Mouse (Mus musculus) MEL (cell line): ENCODE results near the gene Tle3. TPM values are rescaled to one million over a fixed set of nuclear protein-coding genes. Genes with fewer than 3 reads are reported as not detected.

ENCODE experiments used
- DNase-seq: peaks from one replicate; pipeline ENCODE4 v3.0.0; 2011; ENCODE audit warnings: low read depth, low spot score
- H3K27ac ChIP-seq: 2 replicates; pipeline ENCODE4 v1.5.1; 2012; ENCODE audit warnings: low read depth, mild to moderate bottlenecking, control low read depth, low read length, moderate library complexity; ENCODE audit not compliant: control insufficient read depth
- H3K27me3 ChIP-seq, 2 experiments: fragments of 150-350 bp in 1 of 2; sonication (generic) in 1 of 2; 2 replicates each; pipeline ENCODE4 v1.6.1; 2012; ENCODE audit warnings: low read length in 2 of 2, mild to moderate bottlenecking in 2 of 2, improper control_type of control experiment in 1 of 2, moderate library complexity in 1 of 2; ENCODE audit not compliant: insufficient read depth in 2 of 2, control insufficient read depth in 1 of 2
- H3K36me3 ChIP-seq, 2 experiments: 2 replicates each; pipeline ENCODE4 v1.6.1; 2012 to 2014; ENCODE audit warnings: low read length in 2 of 2, improper control_type of control experiment in 1 of 2, inconsistent platforms in 1 of 2, mild to moderate bottlenecking in 1 of 2; ENCODE audit not compliant: insufficient read depth in 2 of 2, control insufficient read depth in 1 of 2
- H3K4me1 ChIP-seq, 2 experiments: fragments of 150-350 bp in 1 of 2; sonication (generic) in 1 of 2; 2 replicates each; pipeline ENCODE4 v1.6.1; 2012; ENCODE audit warnings: low read length in 2 of 2, improper control_type of control experiment in 1 of 2, mild to moderate bottlenecking in 1 of 2; ENCODE audit not compliant: insufficient read depth in 2 of 2, control insufficient read depth in 1 of 2
- H3K4me3 ChIP-seq, 2 experiments: fragments of 150-350 bp in 1 of 2; sonication (generic) in 1 of 2; 2 replicates each; pipeline ENCODE4 v1.5.1; 2012; ENCODE audit warnings: low read depth in 2 of 2, low read length in 2 of 2, mild to moderate bottlenecking in 2 of 2, moderate library complexity in 2 of 2, control low read depth in 1 of 2, improper control_type of control experiment in 1 of 2; ENCODE audit not compliant: control insufficient read depth in 1 of 2, insufficient read depth in 1 of 2
- H3K79me2 ChIP-seq: 2 replicates; pipeline ENCODE4 v1.6.1; 2012; ENCODE audit warnings: mild to moderate bottlenecking, low read length, moderate library complexity; ENCODE audit not compliant: control insufficient read depth, poor library complexity, insufficient read depth
- H3K9ac ChIP-seq: 2 replicates; pipeline ENCODE4 v1.6.1; 2012; ENCODE audit warnings: low read depth, mild to moderate bottlenecking, control low read depth, low read length, moderate library complexity; ENCODE audit not compliant: control insufficient read depth, poor library complexity, severe bottlenecking
- H3K9me3 ChIP-seq: fragments of 150-350 bp; sonication (generic); replicated peaks from 2 replicates; pipeline ENCODE4 v1.6.1; 2012; ENCODE audit warnings: mild to moderate bottlenecking, low read length, improper control_type of control experiment, moderate library complexity; ENCODE audit not compliant: insufficient read depth
- CHD1 ChIP-seq: IDR thresholded peaks from 2 replicates; pipeline ENCODE4 v1.6.1; 2012; ENCODE audit warnings: low read depth, mild to moderate bottlenecking, inconsistent platforms, low read length, improper control_type of control experiment
- E2F4 ChIP-seq: IDR thresholded peaks from 2 replicates; pipeline ENCODE4 v1.6.1; 2011; ENCODE audit warnings: low read depth, low read length, improper control_type of control experiment, borderline replicate concordance
- ELF1 ChIP-seq: IDR thresholded peaks from 2 replicates; pipeline ENCODE4 v1.6.1; 2014; ENCODE audit warnings: low read depth, mild to moderate bottlenecking, inconsistent platforms, low read length, improper control_type of control experiment, moderate library complexity
- ETS1 ChIP-seq: IDR thresholded peaks from 2 replicates; pipeline ENCODE4 v1.6.1; 2012; ENCODE audit warnings: low read depth, mild to moderate bottlenecking, inconsistent platforms, low read length, improper control_type of control experiment, moderate library complexity
- HCFC1 ChIP-seq: IDR thresholded peaks from 2 replicates; pipeline ENCODE4 v1.6.1; 2012; ENCODE audit warnings: low read depth, mild to moderate bottlenecking, inconsistent platforms, low read length, improper control_type of control experiment, moderate library complexity
- JUND ChIP-seq: IDR thresholded peaks from 2 replicates; pipeline ENCODE4 v1.6.1; 2011; ENCODE audit warnings: low read depth, mild to moderate bottlenecking, improper control_type of control experiment, low read length
- KAT2A ChIP-seq: conservative IDR thresholded peaks from 2 replicates; pipeline ENCODE4 v1.6.1; 2012; ENCODE audit warnings: low read depth, low read length, improper control_type of control experiment, inconsistent platforms
- MAFK ChIP-seq: IDR thresholded peaks from 2 replicates; pipeline ENCODE4 v1.6.1; 2011; ENCODE audit warnings: low read depth, mild to moderate bottlenecking, low read length, improper control_type of control experiment, borderline replicate concordance
- MAZ ChIP-seq: IDR thresholded peaks from 2 replicates; pipeline ENCODE4 v1.6.1; 2012; ENCODE audit warnings: low read depth, mild to moderate bottlenecking, inconsistent platforms, low read length, improper control_type of control experiment
- MEF2A ChIP-seq: IDR thresholded peaks from 2 replicates; pipeline ENCODE4 v1.6.1; 2014; ENCODE audit warnings: low read depth, mild to moderate bottlenecking, inconsistent platforms, low read length, improper control_type of control experiment; ENCODE audit not compliant: poor library complexity, insufficient replicate concordance, severe bottlenecking; ENCODE audit errors: extremely low read depth
- NELFE ChIP-seq: IDR thresholded peaks from 2 replicates; pipeline ENCODE4 v1.6.1; 2011; ENCODE audit warnings: low read depth, low read length, improper control_type of control experiment
- NRF1 ChIP-seq: IDR thresholded peaks from 2 replicates; pipeline ENCODE4 v1.6.1; 2014; ENCODE audit warnings: low read depth, mild to moderate bottlenecking, inconsistent platforms, low read length, improper control_type of control experiment, moderate library complexity; ENCODE audit not compliant: poor library complexity, insufficient read depth, severe bottlenecking
- POLR2A ChIP-seq, 2 experiments: IDR thresholded peaks; 2 replicates each; pipeline ENCODE4 v1.6.1; 2011 to 2012; ENCODE audit warnings: low read length in 2 of 2, mild to moderate bottlenecking in 2 of 2, control low read depth in 1 of 2, improper control_type of control experiment in 1 of 2, low read depth in 1 of 2, moderate library complexity in 1 of 2; ENCODE audit not compliant: control insufficient read depth in 1 of 2, insufficient read depth in 1 of 2, poor library complexity in 1 of 2
- POLR2AphosphoS2 ChIP-seq: IDR thresholded peaks from 2 replicates; pipeline ENCODE4 v1.6.1; 2011; ENCODE audit warnings: low read length, improper control_type of control experiment
- RAD21 ChIP-seq: IDR thresholded peaks from 2 replicates; pipeline ENCODE4 v1.6.1; 2011; ENCODE audit warnings: mild to moderate bottlenecking, low read depth, low read length, improper control_type of control experiment
- RCOR1 ChIP-seq: IDR thresholded peaks from 2 replicates; pipeline ENCODE4 v1.6.1; 2012; ENCODE audit warnings: low read depth, mild to moderate bottlenecking, inconsistent platforms, low read length, improper control_type of control experiment
- SMC3 ChIP-seq: IDR thresholded peaks from 2 replicates; pipeline ENCODE4 v1.6.1; 2011; ENCODE audit warnings: low read depth, low read length, improper control_type of control experiment
- TAL1 ChIP-seq: IDR thresholded peaks from 2 replicates; pipeline ENCODE4 v1.6.1; 2012; ENCODE audit warnings: mild to moderate bottlenecking, inconsistent platforms, low read length, moderate library complexity, mixed read lengths
- UBTF ChIP-seq: IDR thresholded peaks from 2 replicates; pipeline ENCODE4 v1.6.1; 2012; ENCODE audit warnings: low read depth, mild to moderate bottlenecking, inconsistent platforms, low read length, improper control_type of control experiment, moderate library complexity, borderline replicate concordance; ENCODE audit not compliant: insufficient read depth
- USF2 ChIP-seq, 2 experiments: IDR thresholded peaks; 2 replicates each; pipeline ENCODE4 v1.6.1; 2011 to 2012; ENCODE audit warnings: improper control_type of control experiment in 2 of 2, low read length in 2 of 2, borderline replicate concordance in 1 of 2, inconsistent platforms in 1 of 2, low read depth in 1 of 2, mild to moderate bottlenecking in 1 of 2; ENCODE audit not compliant: insufficient read depth in 1 of 2
- ZKSCAN1 ChIP-seq: IDR thresholded peaks from 2 replicates; pipeline ENCODE4 v1.6.1; 2012; ENCODE audit warnings: low read depth, mild to moderate bottlenecking, inconsistent platforms, low read length, improper control_type of control experiment, moderate library complexity
- ZNF384 ChIP-seq: IDR thresholded peaks from 2 replicates; pipeline ENCODE4 v1.6.1; 2012; ENCODE audit warnings: low read depth, mild to moderate bottlenecking, inconsistent platforms, low read length, improper control_type of control experiment
- polyA plus RNA-seq, 2 experiments: library from polyadenylated mRNA; stranded (reverse) in 1 of 2; unstranded in 1 of 2; fragments of >175 nt in 1 of 2; fragments of >200 nt in 1 of 2; gene quantifications; 2 replicates each; pipeline versions ENCODE4 v1.2.1 to v1.2.4; 2012; ENCODE audit warnings: low replicate concordance in 2 of 2, low read depth in 1 of 2; ENCODE audit not compliant: insufficient read length in 2 of 2, insufficient read depth in 1 of 2, missing spikeins in 1 of 2
- total RNA-seq: library from RNA; depleted of rRNA; stranded (reverse); fragments of 300-350 nt; gene quantifications from 2 replicates; pipeline ENCODE4 v1.2.3, GENCODE M21; 2012

Tle3 gene
- total and polyA plus RNA-seq, 3 experiments = 20.3 to 26.8 TPM; not detected in 1

GRCm38 (mm10) chr9:61436104-61436503, 63.9 kb downstream of the Tle3 start (continued):
- TF ChIP-seq MAFK = no peak
- TF ChIP-seq HCFC1 = no peak

- Histone ChIP-seq H3K4me1 (no peaks in the 10 kb centered on the region), H3K27me3 (peaks cover 11 to 16% of the 10 kb centered on the region in 2 experiments), H3K9ac (no peak overlapping the region), H3K79me2 (no peaks in the 10 kb centered on the region), H3K9me3 (no peaks in the 10 kb centered on the region), H3K4me3 (no peak overlapping the region), H3K27ac (no peak overlapping the region), H3K36me3 (no peaks in the 10 kb centered on the region)
- TF ChIP-seq HCFC1 = no peak
- no peak for TF ChIP-seq E2F4
- no peak for TF ChIP-seq ETS1
- TF ChIP-seq UBTF = no peak
- TF ChIP-seq KAT2A = no peak
- no peak for TF ChIP-seq TAL1
- no peak for TF ChIP-seq POLR2A (IDR thresholded peaks at IDR 0.05; ENCODE audit: control insufficient read depth in 1 of 2, insufficient read depth in 1 of 2, low read depth in 1 of 2, low read length in 2 of 2, poor library complexity in 1 of 2)
- TF ChIP-seq NELFE = no peak
- no peak for TF ChIP-seq RAD21
- TF ChIP-seq NRF1 = no peak
- TF ChIP-seq CHD1 = no peak
- TF ChIP-seq ZKSCAN1 = no peak
- no peak for TF ChIP-seq RCOR1
- no peak for TF ChIP-seq ELF1
- no peak for TF ChIP-seq ZNF384
- TF ChIP-seq MEF2A = no peak
- no peak for TF ChIP-seq POLR2AphosphoS2
- TF ChIP-seq MAFK = no peak
- DNase-seq = no peak
These were observed 64.6 kb downstream of the Tle3 start for GRCm38 (mm10) chr9:61436761-61437160.

- H3K27me3 ChIP-seq = peaks cover 7 to 13% of the 10 kb centered on the region in 2 experiments
- TF ChIP-seq E2F4 (no peak), SMC3 (no peak), MAZ (no peak), JUND (no peak), POLR2A (IDR thresholded peaks at IDR 0.05; ENCODE audit: control insufficient read depth in 1 of 2, insufficient read depth in 1 of 2, low read depth in 1 of 2, low read length in 2 of 2, poor library complexity in 1 of 2) (no peak), USF2 (IDR thresholded peaks at IDR 0.05; ENCODE audit: borderline replicate concordance in 1 of 2, insufficient read depth in 1 of 2, low read depth in 1 of 2, low read length in 2 of 2) (no peak)
- no peak overlapping the region for H3K4me3 ChIP-seq
- H3K79me2 ChIP-seq = no peaks in the 10 kb centered on the region
- no peaks in the 10 kb centered on the region for H3K9me3 ChIP-seq
- no peak overlapping the region for H3K27ac ChIP-seq
- no peaks in the 10 kb centered on the region for H3K4me1 ChIP-seq
- no peak for DNase-seq
- no peaks in the 10 kb centered on the region for H3K36me3 ChIP-seq
- no peak overlapping the region for H3K9ac ChIP-seq
These were observed 66.9 kb downstream of the Tle3 start for GRCm38 (mm10) chr9:61439092-61439491.
